Mouse (Mus musculus): ENCODE measurements around the gene Fcf1. TPM values are rescaled to one million over a fixed set of nuclear protein-coding genes. Genes with fewer than 3 reads are reported as not detected.

The Fcf1 gene
- polyA plus RNA-seq, 1 experiment = 3.2 TPM

DNA sequence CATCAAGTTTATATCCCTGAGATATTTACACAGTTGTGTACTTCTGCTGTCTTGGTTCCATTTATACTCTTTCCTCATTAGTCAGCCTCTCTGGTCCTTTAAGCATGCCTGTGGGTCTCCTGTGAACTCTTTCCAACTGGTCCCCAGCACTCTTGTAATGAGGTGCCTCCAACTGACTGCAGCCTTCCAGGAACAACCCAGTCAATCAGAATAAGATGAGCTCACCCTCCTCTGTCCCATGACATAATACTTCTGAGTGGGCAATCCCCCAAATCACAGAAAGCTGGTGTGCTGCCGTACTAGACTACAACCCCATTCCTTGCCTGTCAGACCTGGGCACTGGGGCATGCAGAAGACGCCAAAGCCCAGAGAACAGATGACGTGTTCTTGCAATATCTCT is 14.4 kb upstream of the Fcf1 start:
- TF ChIP-seq GATA1 (IDR thresholded peaks at IDR 0.05; ENCODE audit: low read length) (no peak), TAL1 (IDR thresholded peaks at IDR 0.05; ENCODE audit: low read length) (no peak)
- Histone ChIP-seq H3K4me1 (ENCODE audit: control insufficient read depth) (peaks cover 8% of the 10 kb centered on the region), H3K27me3 (ENCODE audit: control insufficient read depth) (no peaks in the 10 kb centered on the region), H3K4me3 (replicated peaks) (no peak overlapping the region), H3K9me3 (ENCODE audit: control insufficient read depth, low read length) (no peaks in the 10 kb centered on the region), H3K36me3 (ENCODE audit: control insufficient read depth) (peaks cover 75% of the 10 kb centered on the region)

GRCm38 (mm10) chr12:84958794-84959356 is 11.8 kb upstream of the Fcf1 start:
- TF ChIP-seq GATA1 (IDR thresholded peaks at IDR 0.05; ENCODE audit: low read length) (no peak), TAL1 (IDR thresholded peaks at IDR 0.05; ENCODE audit: low read length) (no peak)
- Histone ChIP-seq H3K36me3 (ENCODE audit: control insufficient read depth) (peaks cover 75% of the 10 kb centered on the region), H3K27me3 (ENCODE audit: control insufficient read depth) (no peaks in the 10 kb centered on the region), H3K9me3 (ENCODE audit: control insufficient read depth, low read length) (no peaks in the 10 kb centered on the region), H3K4me3 (replicated peaks) (no peak overlapping the region), H3K4me1 (ENCODE audit: control insufficient read depth) (peaks cover 30% of the 10 kb centered on the region)

- Histone ChIP-seq H3K36me3 (ENCODE audit: control insufficient read depth) (peaks cover 79% of the 10 kb centered on the region), H3K4me1 (ENCODE audit: control insufficient read depth) (peaks cover 61% of the 10 kb centered on the region), H3K27me3 (ENCODE audit: control insufficient read depth) (no peaks in the 10 kb centered on the region), H3K4me3 (replicated peaks) (peak overlapping the region; percentile 47), H3K9me3 (ENCODE audit: control insufficient read depth, low read length) (no peaks in the 10 kb centered on the region)
- TF ChIP-seq TAL1 (IDR thresholded peaks at IDR 0.05; ENCODE audit: low read length) (peak; percentile 47; the same call in 2 of the 3 replicates), GATA1 (IDR thresholded peaks at IDR 0.05; ENCODE audit: low read length) (no peak)
Observed at GRCm38 (mm10) chr12:84962606-84963005, 8.1 kb upstream of the Fcf1 start.

DNA sequence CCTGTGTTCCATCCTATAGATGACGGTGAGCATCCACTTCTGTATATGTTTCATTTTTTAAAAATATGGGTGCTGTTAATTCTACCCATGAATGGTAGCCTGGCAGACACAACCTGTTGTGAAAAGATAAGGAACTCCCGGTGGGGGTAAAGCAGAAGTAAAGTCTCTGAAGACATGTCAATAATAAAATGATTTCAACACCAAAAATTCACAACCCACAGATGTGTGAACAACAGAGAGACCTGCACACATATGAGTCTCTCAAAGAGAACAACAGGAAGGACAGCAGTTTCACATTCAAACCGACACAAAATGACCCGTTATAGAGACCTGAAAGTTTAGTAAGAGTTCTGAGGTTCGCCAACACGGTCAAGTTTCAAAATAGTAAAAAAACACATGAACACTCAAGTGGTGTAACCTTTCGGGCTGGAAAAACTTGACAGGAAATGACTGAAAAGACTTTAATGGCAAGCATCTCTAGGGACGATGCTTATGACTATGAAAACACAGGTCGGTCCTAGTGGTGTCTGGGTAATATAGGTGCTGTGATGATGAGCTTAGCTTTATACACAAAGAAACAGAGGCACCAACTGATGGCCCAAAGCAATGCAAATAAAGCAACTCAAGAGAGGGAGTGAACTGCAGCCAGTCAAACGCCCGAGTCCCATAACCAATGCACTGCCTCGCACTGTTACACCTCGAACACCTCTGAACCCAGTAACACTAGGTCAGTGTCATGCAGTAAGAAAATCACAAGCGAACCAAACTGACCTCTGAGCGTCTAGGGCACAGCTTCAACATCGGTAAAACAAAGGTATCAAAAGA is 1.7 kb upstream of the Fcf1 start:
- TF ChIP-seq GATA1 (IDR thresholded peaks at IDR 0.05; ENCODE audit: low read length) (no peak), TAL1 (IDR thresholded peaks at IDR 0.05; ENCODE audit: low read length) (peak; percentile 43; the same call in 2 of the 3 replicates)
- Histone ChIP-seq H3K4me1 (ENCODE audit: control insufficient read depth) (peaks cover 51% of the 10 kb centered on the region), H3K36me3 (ENCODE audit: control insufficient read depth) (peaks cover 51% of the 10 kb centered on the region), H3K4me3 (replicated peaks) (peak overlapping the region; percentile 79), H3K9me3 (ENCODE audit: control insufficient read depth, low read length) (no peaks in the 10 kb centered on the region), H3K27me3 (ENCODE audit: control insufficient read depth) (no peaks in the 10 kb centered on the region)

DNA sequence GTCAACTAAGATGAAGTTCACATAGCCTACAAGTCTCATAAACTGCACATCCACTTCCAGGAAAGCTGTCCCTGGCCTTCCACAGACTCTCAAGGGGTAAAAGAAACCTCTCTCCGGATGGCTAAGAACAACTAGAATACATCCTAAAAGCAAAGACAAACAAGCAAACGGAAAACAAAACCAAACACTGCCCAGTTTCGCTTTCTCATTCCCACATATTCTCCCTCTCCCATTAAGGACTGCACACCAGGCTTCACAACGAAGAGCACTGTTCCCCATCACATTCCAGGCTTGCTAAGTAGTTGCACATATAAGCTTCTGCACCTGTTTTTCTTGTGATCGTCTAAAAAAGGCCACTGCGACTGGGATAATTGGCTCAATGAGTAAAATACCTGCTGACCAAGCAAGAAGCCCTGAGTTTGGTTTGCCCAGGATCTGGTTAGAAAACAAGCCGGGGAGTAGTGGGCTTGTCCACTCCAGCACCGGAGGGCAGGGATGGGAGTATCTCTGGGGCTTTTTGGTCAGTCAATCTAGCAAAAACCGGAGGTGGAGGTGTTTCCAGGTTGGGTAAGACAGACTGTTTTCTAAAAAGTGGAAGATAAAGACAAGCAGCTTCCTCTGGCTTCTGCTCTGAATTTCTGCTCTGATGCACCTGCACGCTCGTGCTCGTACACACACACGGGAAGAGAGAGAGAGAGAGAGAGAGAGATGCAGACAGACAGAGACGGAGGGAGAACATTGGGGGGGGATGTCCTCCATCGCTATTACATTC is 855 bp upstream of the Fcf1 start:
- no peak for TF ChIP-seq TAL1 (IDR thresholded peaks at IDR 0.05; ENCODE audit: low read length)
- no peak for TF ChIP-seq GATA1 (IDR thresholded peaks at IDR 0.05; ENCODE audit: low read length)
- H3K4me1 ChIP-seq (ENCODE audit: control insufficient read depth) = peaks cover 44% of the 10 kb centered on the region
- peaks cover 53% of the 10 kb centered on the region for H3K36me3 ChIP-seq (ENCODE audit: control insufficient read depth)
- H3K4me3 ChIP-seq (replicated peaks) = peak overlapping the region; percentile 79
- no peaks in the 10 kb centered on the region for H3K9me3 ChIP-seq (ENCODE audit: control insufficient read depth, low read length)
- no peaks in the 10 kb centered on the region for H3K27me3 ChIP-seq (ENCODE audit: control insufficient read depth)

- H3K36me3 ChIP-seq (ENCODE audit: control insufficient read depth) = peaks cover 93% of the 10 kb centered on the region
Observed at GRCm38 (mm10) chr12:84979264-84979862, 8.7 kb downstream of the Fcf1 start.

DNA sequence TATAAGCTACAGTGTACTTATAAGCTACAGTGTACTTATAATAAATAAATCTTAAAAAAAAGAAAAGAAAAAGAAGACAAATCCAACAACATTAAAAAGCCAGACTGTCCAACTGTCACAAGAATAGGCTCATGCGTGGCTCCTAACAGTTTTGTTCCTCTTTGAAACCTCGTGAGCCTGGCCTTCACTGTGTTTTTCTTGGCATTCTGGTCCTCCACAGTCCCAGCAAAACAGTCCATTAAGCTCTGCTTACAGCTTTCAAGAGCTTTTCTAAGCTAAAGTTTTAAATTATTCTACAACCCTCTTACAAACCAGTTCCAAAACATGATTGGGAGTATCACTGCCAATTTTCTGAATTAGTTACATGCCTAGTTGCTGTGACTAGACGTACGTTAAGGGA is 18.8 kb downstream of the Fcf1 start:
- Histone ChIP-seq H3K9me3 (ENCODE audit: control insufficient read depth, low read length) (peaks cover 2% of the 10 kb centered on the region; the same call in 1 of the 2 replicates), H3K36me3 (ENCODE audit: control insufficient read depth) (peaks cover 4% of the 10 kb centered on the region), H3K27me3 (ENCODE audit: control insufficient read depth) (peaks cover 33% of the 10 kb centered on the region), H3K4me1 (ENCODE audit: control insufficient read depth) (peaks cover 8% of the 10 kb centered on the region), H3K4me3 (replicated peaks) (no peak overlapping the region)
- no peak for TF ChIP-seq GATA1 (IDR thresholded peaks at IDR 0.05; ENCODE audit: low read length)
- TF ChIP-seq TAL1 (IDR thresholded peaks at IDR 0.05; ENCODE audit: low read length) = no peak

More at GRCm38 (mm10) chr12:84979264-84979862, 8.7 kb downstream of the Fcf1 start:
- TF ChIP-seq GATA1 (IDR thresholded peaks at IDR 0.05; ENCODE audit: low read length) (no peak), TAL1 (IDR thresholded peaks at IDR 0.05; ENCODE audit: low read length) (no peak)
- Histone ChIP-seq H3K4me3 (replicated peaks) (no peak overlapping the region), H3K27me3 (ENCODE audit: control insufficient read depth) (no peaks in the 10 kb centered on the region), H3K4me1 (ENCODE audit: control insufficient read depth) (no peaks in the 10 kb centered on the region), H3K9me3 (ENCODE audit: control insufficient read depth, low read length) (no peaks in the 10 kb centered on the region)

DNA sequence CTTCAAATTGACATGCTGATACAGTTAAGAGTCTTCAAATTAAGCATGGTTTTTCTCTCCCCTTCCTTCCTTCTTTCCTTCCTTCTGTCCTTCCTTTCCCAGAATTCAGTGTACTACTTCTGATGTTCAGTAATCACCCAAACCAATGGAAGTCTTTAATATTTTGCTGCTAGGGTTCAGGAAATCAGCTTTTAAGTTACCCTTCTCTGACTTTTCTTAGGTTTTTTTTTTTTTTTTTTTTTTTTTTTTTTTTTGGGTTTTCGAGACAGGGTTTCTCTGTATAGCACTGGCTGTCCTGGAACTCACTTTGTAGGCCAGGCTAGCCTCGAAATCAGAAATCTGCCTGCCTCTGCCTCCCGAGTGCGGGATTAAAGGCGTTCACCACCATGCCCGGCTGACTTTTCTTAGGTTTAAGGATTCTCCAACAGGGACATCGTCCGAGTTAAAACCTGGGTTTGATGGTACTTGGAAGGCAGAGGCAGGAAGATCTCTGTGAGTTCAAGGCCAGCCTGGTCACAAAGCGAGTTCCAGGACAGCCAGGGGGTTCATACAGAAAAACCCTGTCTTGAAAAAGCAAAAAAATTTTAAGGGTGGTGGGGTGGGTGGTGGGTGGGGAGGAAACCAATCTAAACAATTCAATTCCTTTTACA is 24.5 kb downstream of the Fcf1 start:
- Histone ChIP-seq H3K4me1 (ENCODE audit: control insufficient read depth) (peaks cover 52% of the 10 kb centered on the region), H3K9me3 (ENCODE audit: control insufficient read depth, low read length) (peaks cover 3% of the 10 kb centered on the region; the same call in 1 of the 2 replicates), H3K27me3 (ENCODE audit: control insufficient read depth) (peaks cover 20% of the 10 kb centered on the region), H3K4me3 (replicated peaks) (no peak overlapping the region), H3K36me3 (ENCODE audit: control insufficient read depth) (peaks cover 10% of the 10 kb centered on the region)
- TF ChIP-seq TAL1 (IDR thresholded peaks at IDR 0.05; ENCODE audit: low read length) (no peak), GATA1 (IDR thresholded peaks at IDR 0.05; ENCODE audit: low read length) (no peak)
